Mouse (Mus musculus) left cerebral cortex, postnatal 14 days (tissue): ENCODE measurements at regions not wholly inside any gene's neighbourhood (a gene's known extent, or its start where the extent isn't known, plus 50 kb on each side); places are given as distances from the start of the nearest gene placed in this dataset.
A peak's percentile ranks its signal among the peaks of the same experiment; 100 is the strongest.
"Not testable (repeated sequence)": the region's sequence is repeated elsewhere in the genome, so short reads cannot be mapped to it uniquely, and the experiment has no call there.

Experiments used
- DNase-seq, 2 experiments: peaks; one replicate each; pipeline ENCODE4 v3.0.0; 2021 to 2022; ENCODE audit warnings: low spot score in 2 of 2, mixed read lengths in 1 of 2
- intact Hi-C: fragments of 180-260 bp; cut with DNase I; formaldehyde crosslinking; loops from one replicate; pipeline ENCODE4 v1.15.1; 2025

- intact Hi-C loops = no loop called here
- no peak for DNase-seq
Measured at GRCm38 (mm10) chr6:63044984-63045383, 210.7 kb upstream of the Grid2 start.

DNA sequence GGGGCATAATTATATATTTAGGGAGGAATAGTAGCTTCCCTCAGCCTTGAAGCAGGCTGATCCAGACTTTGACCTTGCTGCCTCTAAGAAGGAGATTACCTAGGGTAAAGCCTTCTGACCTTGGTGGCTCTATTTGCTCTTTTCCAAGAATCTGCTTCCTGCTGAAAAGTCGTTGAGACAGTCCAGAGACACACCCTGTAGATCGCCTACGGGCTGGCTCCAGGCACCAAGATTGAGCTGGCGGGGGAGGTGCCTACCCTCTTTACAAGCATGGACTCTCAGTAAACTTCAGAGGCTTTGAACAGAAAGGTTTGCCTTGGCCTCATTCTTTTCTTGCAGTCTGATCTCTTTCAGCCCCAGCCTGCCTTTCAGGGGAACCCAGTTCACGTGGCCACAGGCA is 191.1 kb upstream of the Grid2 start:
- intact Hi-C loops, DNase-seq: not testable (repeated sequence)

DNA sequence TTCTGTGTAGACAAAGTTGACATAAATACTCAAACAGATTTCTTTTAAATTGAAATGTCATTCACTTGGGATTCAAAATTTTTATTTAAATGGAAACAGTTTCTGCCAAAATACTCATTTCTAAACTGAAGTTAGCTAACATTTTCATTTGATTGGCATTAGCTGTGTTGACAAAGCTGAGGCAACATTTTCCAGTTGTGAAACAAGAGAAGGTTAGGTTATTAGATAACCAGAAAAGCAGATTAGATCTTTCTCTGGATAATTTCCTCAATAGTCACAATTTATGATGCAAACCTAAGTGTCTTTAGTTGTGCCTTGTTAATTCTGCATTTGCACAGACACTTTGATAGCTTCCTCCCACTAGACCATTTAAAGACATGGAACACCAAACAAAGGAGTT is 167.5 kb upstream of the Grid2 start:
- DNase-seq = no peak
- intact Hi-C loops = no loop called here

- DNase-seq, intact Hi-C loops: not testable (repeated sequence)
Measured at GRCm38 (mm10) chr6:63128834-63129233, 126.8 kb upstream of the Grid2 start.

DNA sequence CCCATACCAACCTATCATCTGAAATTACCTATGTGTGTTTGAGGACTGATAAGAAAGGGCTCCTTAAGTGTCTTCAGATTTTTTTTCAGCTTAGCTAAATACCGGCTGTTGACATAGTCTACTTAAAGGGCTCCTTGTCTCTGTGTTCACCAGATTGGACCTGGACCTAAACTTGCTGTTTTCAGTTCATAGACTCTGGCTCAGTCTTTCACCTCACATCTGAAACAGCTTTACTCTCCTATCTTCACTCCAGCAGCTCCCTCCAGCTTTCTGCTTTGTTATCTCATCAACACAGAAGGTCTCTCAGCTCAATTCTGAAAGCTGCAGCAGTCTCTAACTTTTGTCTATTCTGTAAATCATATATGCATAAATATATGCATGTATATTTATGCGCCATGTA is 106.4 kb upstream of the Grid2 start:
- no peak for DNase-seq
- intact Hi-C loops = no loop called here

DNA sequence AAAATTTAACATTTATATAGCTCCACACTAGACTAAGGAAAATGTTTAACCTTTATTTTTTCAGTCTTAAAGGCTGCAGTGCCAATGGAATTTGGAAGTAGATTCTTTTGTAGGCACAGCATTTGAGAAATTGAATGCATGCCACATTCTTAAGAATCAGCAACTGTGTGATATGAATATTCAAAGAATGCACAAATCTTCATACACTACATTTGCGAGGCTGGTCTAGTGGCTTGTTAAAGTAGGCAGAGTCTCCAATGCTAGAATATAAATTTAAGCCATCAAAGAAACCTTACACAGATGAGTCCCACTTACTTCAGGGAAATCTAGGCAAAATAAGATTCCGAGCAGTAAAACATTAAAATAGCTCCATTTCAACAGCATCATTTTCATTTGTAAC is 75.5 kb upstream of the Grid2 start:
- intact Hi-C loops = no loop called here
- peak; percentile 5 to 61 for DNase-seq
